Mouse (Mus musculus) stomach, postnatal 0 days (tissue): ENCODE measurements at regions not wholly inside any gene's neighbourhood (a gene's known extent, or its start where the extent isn't known, plus 50 kb on each side); places are given as distances from the start of the nearest gene placed in this dataset.
"Not testable (repeated sequence)": the region's sequence is repeated elsewhere in the genome, so short reads cannot be mapped to it uniquely, and the experiment has no call there.

Experiments used
- ATAC-seq: fragments of 200-750 bp; cut with Nextera tagmentation; 2 replicates; pipeline ENCODE4 v1.8.0; 2017; ENCODE audit not compliant: low FRiP score, low TSS enrichment
- DNase-seq: peaks from one replicate; pipeline ENCODE4 v3.0.0-alpha.2; 2016; ENCODE audit warnings: low spot score
- H3K27ac ChIP-seq: fragments of 300-500 bp; sonication (generic); replicated peaks from 2 replicates; pipeline ENCODE4 v1.5.1; 2014; ENCODE audit warnings: mild to moderate bottlenecking, control low read depth
- H3K27me3 ChIP-seq: fragments of 300-500 bp; sonication (generic); 2 replicates; pipeline ENCODE4 v1.6.1; 2014; ENCODE audit warnings: low read length; ENCODE audit not compliant: control insufficient read depth, insufficient read depth
- H3K36me3 ChIP-seq: fragments of 300-500 bp; sonication (generic); 2 replicates; pipeline ENCODE4 v1.6.1; 2014; ENCODE audit warnings: low read length, mixed read lengths; ENCODE audit not compliant: control insufficient read depth, insufficient read depth
- H3K4me1 ChIP-seq: fragments of 300-500 bp; sonication (generic); replicated peaks from 2 replicates; pipeline ENCODE4 v1.6.1; 2014; ENCODE audit warnings: antibody characterized with exemption; ENCODE audit not compliant: control insufficient read depth, insufficient read depth
- H3K4me2 ChIP-seq: fragments of 300-500 bp; sonication (generic); replicated peaks from 2 replicates; pipeline ENCODE4 v1.6.1; 2014; ENCODE audit warnings: low read depth, mild to moderate bottlenecking, control low read depth, moderate library complexity
- H3K4me3 ChIP-seq: fragments of 300-500 bp; sonication (generic); 2 replicates; pipeline ENCODE4 v1.5.1; 2014; ENCODE audit warnings: low read depth, low read length, control low read depth
- H3K9ac ChIP-seq: fragments of 300-500 bp; sonication (generic); 2 replicates; pipeline ENCODE4 v1.6.1; 2014; ENCODE audit warnings: mild to moderate bottlenecking, low read length, control low read depth, mixed read lengths
- H3K9me3 ChIP-seq: fragments of 300-500 bp; sonication (generic); 2 replicates; pipeline ENCODE4 v1.6.1; 2016; ENCODE audit warnings: low read length; ENCODE audit not compliant: control insufficient read depth
- CTCF ChIP-seq: IDR thresholded peaks from 2 replicates; pipeline ENCODE4 v1.5.1; 2016; ENCODE audit warnings: antibody characterized with exemption, low read depth, mild to moderate bottlenecking, moderate library complexity
- EP300 ChIP-seq: optimal IDR thresholded peaks from 2 replicates; pipeline ENCODE3; 2016; ENCODE audit warnings: antibody characterized with exemption
- WGBS: fragments of 180-500 bp; shearing (Covaris S2); extraction: QIAGEN DNeasy Blood & Tissue Kit; methylation state at CpG from one replicate; pipeline ENCODE4 v1.1.7; 2014; 5-methylcytosine and 5-hydroxymethylcytosine counted together

GRCm38 (mm10) chr1:65757951-65758350, 168.4 kb upstream of the Crygf start:
- WGBS: 52% methylated on average over 2 of the region's 2 CpGs
- ATAC-seq: no peak

GRCm38 (mm10) chr1:65761141-65761540, 165.2 kb upstream of the Crygf start:
- TF ChIP-seq EP300 (no peak), CTCF (no peak)
- no peaks in the 10 kb centered on the region for H3K9me3 ChIP-seq
- H3K36me3 ChIP-seq: no peaks in the 10 kb centered on the region
- no peak overlapping the region for H3K9ac ChIP-seq
- H3K4me3 ChIP-seq: no peak overlapping the region
- no peaks in the 10 kb centered on the region for H3K27me3 ChIP-seq
- no peak overlapping the region for H3K4me2 ChIP-seq
- DNase-seq (no peak), ATAC-seq (no peak)
- WGBS: 66% methylated on average over 2 of the region's 2 CpGs
- no peak overlapping the region for H3K27ac ChIP-seq
- H3K4me1 ChIP-seq: no peaks in the 10 kb centered on the region

More at GRCm38 (mm10) chr1:65757951-65758350, 168.4 kb upstream of the Crygf start:
- Histone ChIP-seq H3K9me3 (no peaks in the 10 kb centered on the region), H3K9ac (no peak overlapping the region), H3K4me1 (no peaks in the 10 kb centered on the region), H3K4me2 (no peak overlapping the region), H3K27ac (no peak overlapping the region), H3K4me3 (no peak overlapping the region), H3K27me3 (no peaks in the 10 kb centered on the region), H3K36me3 (no peaks in the 10 kb centered on the region)
- TF ChIP-seq EP300 (no peak), CTCF (no peak)
- DNase-seq: peak; percentile 14

- TF ChIP-seq CTCF: no peak
- no peak for TF ChIP-seq EP300
- DNase-seq: no peak
- Histone ChIP-seq H3K4me2 (no peak overlapping the region), H3K4me1 (no peaks in the 10 kb centered on the region), H3K36me3 (no peaks in the 10 kb centered on the region), H3K4me3 (no peak overlapping the region), H3K9me3 (no peaks in the 10 kb centered on the region), H3K27me3 (no peaks in the 10 kb centered on the region), H3K9ac (no peak overlapping the region), H3K27ac (no peak overlapping the region)
- 81% methylated on average over 1 of the region's 1 CpGs for WGBS
- ATAC-seq: no peak
Observed at GRCm38 (mm10) chr1:65800244-65800643, 126.1 kb upstream of the Crygf start.

DNA sequence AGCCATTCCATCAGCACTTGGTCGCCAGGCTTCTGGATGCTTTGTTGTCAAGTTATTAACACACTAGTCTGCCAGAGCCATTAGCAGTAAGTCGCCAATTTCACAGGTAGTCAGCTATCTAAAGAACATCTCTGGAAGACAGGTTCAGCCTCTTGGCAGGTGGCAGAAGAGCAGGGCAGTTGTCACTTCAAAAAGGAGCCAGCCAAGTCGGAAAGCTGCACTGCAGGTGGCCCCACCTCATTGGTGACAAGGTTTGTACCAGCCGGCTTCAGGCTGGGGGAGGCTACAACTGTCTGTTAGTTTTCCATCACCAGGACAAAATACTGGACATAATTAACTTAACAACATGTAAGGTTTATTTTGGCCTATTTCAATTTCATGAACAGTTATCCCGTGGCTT, 105.5 kb upstream of the Crygf start:
- 76% methylated on average over 5 of the region's 5 CpGs for WGBS
- ATAC-seq (no peak), DNase-seq (no peak)
- H3K27me3 ChIP-seq: no peaks in the 10 kb centered on the region
- H3K4me3 ChIP-seq: no peak overlapping the region
- no peaks in the 10 kb centered on the region for H3K9me3 ChIP-seq
- H3K27ac ChIP-seq: no peak overlapping the region
- no peaks in the 10 kb centered on the region for H3K4me1 ChIP-seq
- H3K9ac ChIP-seq: no peak overlapping the region
- no peaks in the 10 kb centered on the region for H3K36me3 ChIP-seq
- TF ChIP-seq EP300 (no peak), CTCF (no peak)
- H3K4me2 ChIP-seq: no peak overlapping the region

- Histone ChIP-seq H3K27me3 (no peaks in the 10 kb centered on the region), H3K9ac (no peak overlapping the region), H3K9me3 (no peaks in the 10 kb centered on the region), H3K4me3 (no peak overlapping the region), H3K27ac (no peak overlapping the region), H3K36me3 (no peaks in the 10 kb centered on the region), H3K4me2 (no peak overlapping the region), H3K4me1 (no peaks in the 10 kb centered on the region)
- ATAC-seq (no peak; the same call in 1 of the 2 replicates), DNase-seq (no peak)
- TF ChIP-seq CTCF (no peak), EP300 (no peak)
- 44% methylated on average over 2 of the region's 2 CpGs for WGBS
Observed at GRCm38 (mm10) chr1:65841116-65841515, 85.2 kb upstream of the Crygf start.

- DNase-seq (no peak), ATAC-seq (no peak)
- H3K4me2 ChIP-seq: no peak overlapping the region
- no peak overlapping the region for H3K9ac ChIP-seq
- no peak overlapping the region for H3K4me3 ChIP-seq
- no peak for TF ChIP-seq CTCF
- no peak for TF ChIP-seq EP300
- H3K27me3 ChIP-seq: no peaks in the 10 kb centered on the region
- H3K27ac ChIP-seq: no peak overlapping the region
- no peaks in the 10 kb centered on the region for H3K36me3 ChIP-seq
- H3K9me3 ChIP-seq: no peaks in the 10 kb centered on the region
- H3K4me1 ChIP-seq: no peaks in the 10 kb centered on the region
- WGBS: 51% methylated on average over 2 of the region's 2 CpGs
Observed at GRCm38 (mm10) chr1:65847005-65847404, 79.3 kb upstream of the Crygf start.

DNA sequence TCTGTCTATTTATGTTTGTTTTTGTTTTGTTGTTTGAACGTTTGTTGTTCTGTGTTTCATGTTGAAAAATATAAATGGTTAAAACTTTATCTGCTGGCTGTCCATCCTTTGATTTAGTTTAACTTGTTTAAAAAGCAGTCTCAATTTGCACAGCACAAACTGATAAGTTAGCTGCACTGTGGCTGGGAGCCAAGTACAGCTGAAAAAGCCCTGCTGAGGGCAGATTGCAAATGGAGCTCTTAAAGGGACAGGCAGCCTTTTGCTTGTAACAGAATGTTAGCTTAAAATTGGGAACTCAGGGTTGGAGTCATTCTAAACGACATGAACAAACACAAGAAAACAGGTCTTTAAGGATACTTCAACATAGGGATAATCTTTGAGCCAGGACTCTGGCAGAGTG, 52.6 kb upstream of the Crygf start:
- H3K9ac ChIP-seq, H3K4me2 ChIP-seq, H3K36me3 ChIP-seq, H3K27ac ChIP-seq, H3K9me3 ChIP-seq, H3K27me3 ChIP-seq, DNase-seq, H3K4me3 ChIP-seq, ATAC-seq, H3K4me1 ChIP-seq: not testable (repeated sequence)
- 43% methylated on average over 2 of the region's 2 CpGs for WGBS
